Mouse (Mus musculus) ES-Bruce4 (cell line): Measurements from ENCODE around the gene Cep128.
"Not testable (repeated sequence)": the region's sequence is repeated elsewhere in the genome, so short reads cannot be mapped to it uniquely, and the experiment has no call there.

Source experiments
- CTCF ChIP-seq: IDR thresholded peaks from one replicate; pipeline ENCODE4 v1.8.1; 2011; ENCODE audit warnings: low read depth, low read length
- EP300 ChIP-seq: IDR thresholded peaks from 2 replicates; pipeline ENCODE4 v1.6.1; 2011; ENCODE audit warnings: low read depth, low read length; ENCODE audit not compliant: insufficient read depth
- POLR2A ChIP-seq: IDR thresholded peaks from one replicate; pipeline ENCODE4 v1.8.1; 2011; ENCODE audit warnings: low read length; ENCODE audit not compliant: insufficient read depth

GRCm38 (mm10) chr12:90976406-90976805, 407.8 kb downstream of the Cep128 start:
- TF ChIP-seq CTCF, POLR2A, EP300: not testable (repeated sequence)
